Comparison of ENCODE assay signal across 16 mouse cellular contexts in genomic region chr5:14404344-14404743, GRCm38 (mm10).
DNase-seq lines count a peak whose midpoint lies in the region; TF ChIP-seq lines count a peak whose summit lies in the region.
"Had no signal": no experiment of that assay in that cellular context is flagged by ENCODE, and none has a peak within 500 bp of the region (broad histone marks: within the 10 kb centered on the region; RNA-seq: fewer than 3 reads in every experiment).

No protein-coding gene starts in this region.

- H3K79me2 ChIP-seq in MEL (ENCODE audit: control insufficient read depth, insufficient read depth, low read length, poor library complexity) = no peaks in the 10 kb centered on the region

- no peak for TF ChIP-seq RAD21 in MEL (IDR thresholded peaks at IDR 0.05; ENCODE audit: low read depth, low read length)

- DNase-seq in MEL (ENCODE audit: low read depth, low spot score) = peak; percentile 78
- no peak for DNase-seq in left cerebral cortex, adult 9 months (ENCODE audit: low spot score in 2 of 2)
- DNase-seq: adrenal gland, adult 2 months; adrenal gland, adult 8-10 months; adrenal gland, postnatal 10 days; adrenal gland, postnatal 14 days; adrenal gland, postnatal 25 days; adrenal gland, postnatal 36 days; B cell, adult 2 months; cerebellum, adult 11 months; cerebellum, adult 11-12 months; cerebellum, adult 18-20 months; cerebellum, adult 2 months; cerebellum, adult 8-10 months had no signal

- peak overlapping the region in 1 of 2 experiments; percentile 19; a peak in 2 of 4 replicates for H3K4me3 ChIP-seq in MEL (ENCODE audit: control insufficient read depth in 1 of 2, insufficient read depth in 1 of 2, low read depth in 2 of 2, low read length in 2 of 2)

- no peak overlapping the region for H3K27ac ChIP-seq in MEL (ENCODE audit: control insufficient read depth, low read depth, low read length)

- no peaks in the 10 kb centered on the region for H3K9me3 ChIP-seq in MEL (replicated peaks; ENCODE audit: insufficient read depth, low read length)
- H3K9me3 ChIP-seq: G1E had no signal

- TF ChIP-seq CTCF in MEL (IDR thresholded peaks at IDR 0.05 in 2 of 3, conservative IDR thresholded peaks at IDR 0.05 in 1 of 3; ENCODE audit: control insufficient read depth in 1 of 3, insufficient read depth in 1 of 3, low read depth in 2 of 3, low read length in 3 of 3, poor library complexity in 1 of 3, severe bottlenecking in 1 of 3) = no peak

- peak; percentile 82 to 83 for TF ChIP-seq EP300 in MEL (IDR thresholded peaks at IDR 0.05; ENCODE audit: low read depth in 1 of 2, low read length in 2 of 2)

- H3K27me3 ChIP-seq in MEL (ENCODE audit: control insufficient read depth in 1 of 2, insufficient read depth in 2 of 2, low read length in 2 of 2) = no peaks in the 10 kb centered on the region
- H3K27me3 ChIP-seq: CH12.LX had no signal

- no peak for TF ChIP-seq POLR2A in MEL (IDR thresholded peaks at IDR 0.05; ENCODE audit: control insufficient read depth in 1 of 2, insufficient read depth in 1 of 2, low read depth in 1 of 2, low read length in 2 of 2, poor library complexity in 1 of 2)

- peaks cover 0 to 6% of the 10 kb centered on the region in 2 experiments; a peak in 2 of 4 replicates for H3K36me3 ChIP-seq in MEL (ENCODE audit: control insufficient read depth in 1 of 2, insufficient read depth in 2 of 2, low read length in 2 of 2)
- H3K36me3 ChIP-seq: G1E had no signal

- peaks cover 0 to 10% of the 10 kb centered on the region in 2 experiments; a peak in 2 of 4 replicates for H3K4me1 ChIP-seq in MEL (ENCODE audit: control insufficient read depth in 1 of 2, insufficient read depth in 2 of 2, low read length in 2 of 2)

- no peak overlapping the region for H3K9ac ChIP-seq in MEL (ENCODE audit: control insufficient read depth, low read depth, low read length, poor library complexity, severe bottlenecking)

TF ChIP-seq in MEL, 35 proteins besides CTCF, POLR2A, EP300 and RAD21:
- TF ChIP-seq TBP (IDR thresholded peaks at IDR 0.05; ENCODE audit: low read depth, low read length) (0 out of 2 replicates have a peak, but pooled peaks have one; percentile 11), USF1 (IDR thresholded peaks at IDR 0.05; ENCODE audit: low read depth, low read length) (no peak), ETS1 (IDR thresholded peaks at IDR 0.05; ENCODE audit: low read depth, low read length) (peak; percentile 62; the same call in 1 of the 2 replicates), MAX (IDR thresholded peaks at IDR 0.05; ENCODE audit: low read length) (no peak), MYB (IDR thresholded peaks at IDR 0.05; ENCODE audit: low read depth, low read length) (peak; percentile 67; the same call in 1 of the 2 replicates), RCOR1 (IDR thresholded peaks at IDR 0.05; ENCODE audit: low read depth, low read length) (peak; percentile 67), HCFC1 (IDR thresholded peaks at IDR 0.05; ENCODE audit: low read depth, low read length) (no peak), SIN3A (IDR thresholded peaks at IDR 0.05; ENCODE audit: low read length) (0 out of 2 replicates have a peak, but pooled peaks have one; percentile 39), GATA1 (IDR thresholded peaks at IDR 0.05; ENCODE audit: low read depth, low read length) (peak; percentile 63), TCF12 (IDR thresholded peaks at IDR 0.05; ENCODE audit: low read depth, low read length) (peak; percentile 57; the same call in 1 of the 2 replicates), ZKSCAN1 (IDR thresholded peaks at IDR 0.05; ENCODE audit: low read depth, low read length) (no peak), CHD2 (IDR thresholded peaks at IDR 0.05; ENCODE audit: low read length) (no peak), ZC3H11A (IDR thresholded peaks at IDR 0.05; ENCODE audit: low read depth, low read length) (no peak)
